Mouse (Mus musculus) CH12.LX (cell line): ENCODE data around the gene Actn4. TPM values are rescaled to one million over a fixed set of nuclear protein-coding genes. Genes with fewer than 3 reads are reported as not detected.

Source experiments
- DNase-seq: peaks from one replicate; pipeline ENCODE4 v3.0.0-alpha.2; 2013; ENCODE audit errors: extremely low read depth
- H3K27ac ChIP-seq: 2 replicates; pipeline ENCODE4 v1.5.1; 2012; ENCODE audit warnings: low read depth, mild to moderate bottlenecking, control low read depth, moderate library complexity; ENCODE audit not compliant: insufficient read depth
- H3K27me3 ChIP-seq: replicated peaks from 2 replicates; pipeline ENCODE3; 2012; ENCODE audit warnings: inconsistent platforms
- H3K36me3 ChIP-seq, 2 experiments: replicated peaks in 1 of 2; 2 replicates each; pipeline versions ENCODE3 to v1.6.1; 2012; ENCODE audit warnings: inconsistent platforms in 1 of 2, low read length in 1 of 2, mild to moderate bottlenecking in 1 of 2, mixed read lengths in 1 of 2, moderate library complexity in 1 of 2; ENCODE audit not compliant: control insufficient read depth in 1 of 2, insufficient read depth in 1 of 2
- H3K4me1 ChIP-seq, 2 experiments: 2 replicates each; pipeline ENCODE4 v1.6.1; 2012; ENCODE audit warnings: inconsistent platforms in 1 of 2, moderate library complexity in 1 of 2; ENCODE audit not compliant: insufficient read depth in 2 of 2, control insufficient read depth in 1 of 2
- H3K4me2 ChIP-seq: 2 replicates; pipeline ENCODE4 v1.6.1; 2012; ENCODE audit warnings: low read depth, mild to moderate bottlenecking, control low read depth; ENCODE audit not compliant: poor library complexity, insufficient read depth, severe bottlenecking
- H3K4me3 ChIP-seq, 3 experiments: fragments of 150-350 bp in 1 of 3; sonication (generic) in 1 of 3; replicated peaks in 1 of 3; 2 replicates each; pipeline versions ENCODE3 to v1.5.1; 2011 to 2012; ENCODE audit warnings: low read depth in 2 of 3, low read length in 2 of 3, mild to moderate bottlenecking in 2 of 3, moderate library complexity in 2 of 3, control low read depth in 1 of 3, improper control_type of control experiment in 1 of 3, inconsistent platforms in 1 of 3, mixed read lengths in 1 of 3; ENCODE audit not compliant: poor library complexity in 1 of 3
- H3K79me2 ChIP-seq: replicated peaks from 2 replicates; pipeline ENCODE4 v1.6.1; 2012; ENCODE audit warnings: mild to moderate bottlenecking, moderate library complexity; ENCODE audit not compliant: control insufficient read depth, poor library complexity, insufficient read depth, severe bottlenecking; ENCODE audit errors: extremely low read depth
- H3K9ac ChIP-seq: 2 replicates; pipeline ENCODE4 v1.6.1; 2012; ENCODE audit warnings: low read depth, mild to moderate bottlenecking, control low read depth, moderate library complexity; ENCODE audit not compliant: insufficient read depth
- H3K9me3 ChIP-seq: replicated peaks from 2 replicates; pipeline ENCODE3; 2012; ENCODE audit warnings: low read length, inconsistent platforms, mixed read lengths
- CTCF ChIP-seq, 2 experiments: IDR thresholded peaks in 1 of 2; conservative IDR thresholded peaks in 1 of 2; 2 replicates each; pipeline ENCODE4 v1.5.1; 2011 to 2012; ENCODE audit warnings: low read depth in 2 of 2, low read length in 2 of 2, improper control_type of control experiment in 1 of 2, inconsistent platforms in 1 of 2, mild to moderate bottlenecking in 1 of 2, moderate library complexity in 1 of 2
- EP300 ChIP-seq: IDR thresholded peaks from 2 replicates; pipeline ENCODE4 v1.6.1; 2011; ENCODE audit warnings: low read length, improper control_type of control experiment
- ETS1 ChIP-seq: conservative IDR thresholded peaks from 2 replicates; pipeline ENCODE4 v1.6.1; 2012; ENCODE audit warnings: low read depth, mild to moderate bottlenecking, inconsistent platforms, low read length, improper control_type of control experiment, moderate library complexity
- GABPA ChIP-seq: IDR thresholded peaks from 2 replicates; pipeline ENCODE4 v1.6.1; 2012; ENCODE audit warnings: low read depth, low read length, improper control_type of control experiment, inconsistent platforms; ENCODE audit not compliant: insufficient replicate concordance
- HCFC1 ChIP-seq: IDR thresholded peaks from 2 replicates; pipeline ENCODE4 v1.6.1; 2012; ENCODE audit warnings: low read depth, mild to moderate bottlenecking, inconsistent platforms, low read length, improper control_type of control experiment
- IRF4 ChIP-seq: IDR thresholded peaks from 2 replicates; pipeline ENCODE4 v1.6.1; 2014; ENCODE audit warnings: low read depth, mild to moderate bottlenecking, inconsistent platforms, low read length, improper control_type of control experiment
- JUN ChIP-seq: IDR thresholded peaks from 2 replicates; pipeline ENCODE4 v1.6.1; 2011; ENCODE audit warnings: low read depth, mild to moderate bottlenecking, low read length, improper control_type of control experiment, moderate library complexity; ENCODE audit not compliant: insufficient read depth
- JUND ChIP-seq: conservative IDR thresholded peaks from 2 replicates; pipeline ENCODE4 v1.6.1; 2011; ENCODE audit warnings: low read depth, low read length, improper control_type of control experiment
- MAX ChIP-seq: IDR thresholded peaks from 2 replicates; pipeline ENCODE4 v1.6.1; 2011; ENCODE audit warnings: low read length, improper control_type of control experiment
- MAZ ChIP-seq: IDR thresholded peaks from 2 replicates; pipeline ENCODE4 v1.6.1; 2012; ENCODE audit warnings: low read depth, mild to moderate bottlenecking, inconsistent platforms, low read length, improper control_type of control experiment, moderate library complexity
- NELFE ChIP-seq: IDR thresholded peaks from 2 replicates; pipeline ENCODE4 v1.6.1; 2011; ENCODE audit warnings: low read depth, low read length, improper control_type of control experiment
- POLR2A ChIP-seq: IDR thresholded peaks from 2 replicates; pipeline ENCODE4 v1.6.1; 2011; ENCODE audit warnings: low read depth, mild to moderate bottlenecking, improper control_type of control experiment, low read length
- RAD21 ChIP-seq: IDR thresholded peaks from 2 replicates; pipeline ENCODE4 v1.6.1; 2011; ENCODE audit warnings: low read depth, mild to moderate bottlenecking, low read length, improper control_type of control experiment, moderate library complexity
- RCOR1 ChIP-seq: conservative IDR thresholded peaks from 2 replicates; pipeline ENCODE4 v1.6.1; 2012; ENCODE audit warnings: low read depth, mild to moderate bottlenecking, inconsistent platforms, low read length, improper control_type of control experiment
- SIN3A ChIP-seq: IDR thresholded peaks from 2 replicates; pipeline ENCODE4 v1.6.1; 2012; ENCODE audit warnings: low read length, improper control_type of control experiment, inconsistent platforms
- SMC3 ChIP-seq: IDR thresholded peaks from 2 replicates; pipeline ENCODE4 v1.6.1; 2011; ENCODE audit warnings: low read depth, low read length, improper control_type of control experiment
- TCF12 ChIP-seq: IDR thresholded peaks from 2 replicates; pipeline ENCODE4 v1.6.1; 2014; ENCODE audit warnings: low read depth, mild to moderate bottlenecking, inconsistent platforms, low read length, improper control_type of control experiment
- USF1 ChIP-seq: IDR thresholded peaks from 2 replicates; pipeline ENCODE4 v1.6.1; 2014; ENCODE audit warnings: low read depth, mild to moderate bottlenecking, inconsistent platforms, low read length, improper control_type of control experiment
- ZC3H11A ChIP-seq: IDR thresholded peaks from 2 replicates; pipeline ENCODE4 v1.6.1; 2012; ENCODE audit warnings: low read depth, mild to moderate bottlenecking, inconsistent platforms, low read length, improper control_type of control experiment
- ZNF384 ChIP-seq: IDR thresholded peaks from 2 replicates; pipeline ENCODE4 v1.6.1; 2012; ENCODE audit warnings: low read depth, low read length, improper control_type of control experiment, inconsistent platforms
- dilution Hi-C: fragments of 300-500 bp; cut with MboI; formaldehyde crosslinking; loops from 2 replicates; pipeline ENCODE4 v1.14.3; 2020; ENCODE audit warnings: low sequenced_read_pairs; ENCODE audit not compliant: extremely low pct_unique_long_range_greater_than_20kb, extremely low pct_ligation_motif_present
- in situ Hi-C: fragments of 300-500 bp; cut with MboI; formaldehyde crosslinking; loops from 3 replicates; pipeline ENCODE4 v1.14.3; 2019; ENCODE audit warnings: low sequenced_read_pairs, low pct_ligation_motif_present, low pct_unique_long_range_greater_than_20kb, mixed read lengths
- polyA plus RNA-seq: library from polyadenylated mRNA; unstranded; fragments of >175 nt; gene quantifications from 2 replicates; pipeline ENCODE4 v1.2.1, GENCODE M21; 2012; ENCODE audit warnings: low read depth; ENCODE audit not compliant: insufficient read length
- total RNA-seq, 2 experiments: library from RNA; depleted of rRNA; stranded (reverse); fragments of 300-350 nt in 1 of 2; fragments of >200 nt in 1 of 2; gene quantifications; 2 replicates each; pipeline ENCODE4 v1.2.3; 2012 to 2014

Actn4 gene
- total and polyA plus RNA-seq, 3 experiments, result 56.9 to 145 (median 63.4) TPM

GRCm38 (mm10) chr7:28972542-28972985 is 10.4 kb upstream of the Actn4 start:
- dilution Hi-C loops, result no loop called here
- no peak overlapping the region for H3K4me2 ChIP-seq
- H3K4me1 ChIP-seq, result peaks cover 4 to 31% of the 10 kb centered on the region in 2 experiments
- peak; percentile 98 for TF ChIP-seq ZNF384
- TF ChIP-seq RAD21, result peak; percentile 81
- TF ChIP-seq SIN3A, result 0 out of 2 replicates have a peak, but pooled peaks have one; percentile 34
- TF ChIP-seq NELFE, result no peak
- TF ChIP-seq TCF12, result peak; percentile 30; the same call in 1 of the 2 replicates
- 0 out of 2 replicates have a peak, but pooled peaks have one; percentile 33 for TF ChIP-seq HCFC1
- peak; percentile 96 for TF ChIP-seq SMC3
- TF ChIP-seq CTCF (conservative IDR thresholded peaks at IDR 0.05 in 1 of 2, IDR thresholded peaks at IDR 0.05 in 1 of 2; ENCODE audit: low read depth in 2 of 2, low read length in 2 of 2), result peak; percentile 75 to 94
- no peak for TF ChIP-seq ETS1
- TF ChIP-seq POLR2A, result 0 out of 2 replicates have a peak, but pooled peaks have one; percentile 37
- peak; percentile 66 for TF ChIP-seq ZC3H11A
- TF ChIP-seq MAZ, result no peak
- in situ Hi-C loops, result no loop called here
- no peaks in the 10 kb centered on the region for H3K79me2 ChIP-seq
- H3K27ac ChIP-seq, result no peak overlapping the region
- H3K9me3 ChIP-seq, result no peaks in the 10 kb centered on the region
- H3K9ac ChIP-seq, result no peak overlapping the region
- no peaks in the 10 kb centered on the region for H3K27me3 ChIP-seq
- H3K36me3 ChIP-seq, result peaks cover 54 to 83% of the 10 kb centered on the region in 2 experiments
- no peak overlapping the region for H3K4me3 ChIP-seq
- peak; percentile 88 for DNase-seq

GRCm38 (mm10) chr7:28971770-28972269 is 9.7 kb upstream of the Actn4 start:
- H3K4me1 ChIP-seq, result peaks cover 6 to 34% of the 10 kb centered on the region in 2 experiments
- no peak for DNase-seq
- no peaks in the 10 kb centered on the region for H3K9me3 ChIP-seq
- H3K27me3 ChIP-seq, result no peaks in the 10 kb centered on the region
- peaks cover 47 to 76% of the 10 kb centered on the region in 2 experiments for H3K36me3 ChIP-seq
- H3K4me2 ChIP-seq, result no peak overlapping the region
- TF ChIP-seq MAX, result no peak
- peak; percentile 10; the same call in 1 of the 2 replicates for TF ChIP-seq POLR2A
- TF ChIP-seq, all 38 proteins: peak for 1
- in situ Hi-C loops, result no loop called here
- H3K9ac ChIP-seq, result no peak overlapping the region
- no peaks in the 10 kb centered on the region for H3K79me2 ChIP-seq
- dilution Hi-C loops, result no loop called here
- H3K27ac ChIP-seq, result no peak overlapping the region
- no peak overlapping the region for H3K4me3 ChIP-seq

GRCm38 (mm10) chr7:28971029-28971428 is 8.9 kb upstream of the Actn4 start:
- dilution Hi-C loops, result no loop called here
- H3K27ac ChIP-seq, result no peak overlapping the region
- no peaks in the 10 kb centered on the region for H3K27me3 ChIP-seq
- no peak overlapping the region for H3K9ac ChIP-seq
- no peak overlapping the region for H3K4me2 ChIP-seq
- no peak for TF ChIP-seq GABPA
- TF ChIP-seq USF1, result no peak
- TF ChIP-seq JUN, result no peak
- no peak for TF ChIP-seq RCOR1
- TF ChIP-seq IRF4, result no peak
- TF ChIP-seq SIN3A, result no peak
- no peak for TF ChIP-seq ZC3H11A
- TF ChIP-seq JUND, result no peak
- TF ChIP-seq EP300, result no peak
- in situ Hi-C loops, result no loop called here
- H3K36me3 ChIP-seq, result peaks cover 40 to 68% of the 10 kb centered on the region in 2 experiments
- H3K9me3 ChIP-seq, result no peaks in the 10 kb centered on the region
- peaks cover 6 to 35% of the 10 kb centered on the region in 2 experiments for H3K4me1 ChIP-seq
- no peak for DNase-seq
- no peaks in the 10 kb centered on the region for H3K79me2 ChIP-seq
- H3K4me3 ChIP-seq, result no peak overlapping the region
